Mouse (Mus musculus) bone marrow macrophage, adult 2 months (primary cell): ENCODE data around the gene Lrrc4.

Experiments
- CTCF ChIP-seq: IDR thresholded peaks from 2 replicates; pipeline ENCODE4 v1.5.1; 2012; ENCODE audit warnings: low read depth, mild to moderate bottlenecking, low read length, moderate library complexity
- POLR2A ChIP-seq: IDR thresholded peaks from 2 replicates; pipeline ENCODE4 v1.6.1; 2012; ENCODE audit warnings: mild to moderate bottlenecking, low read depth, low read length, borderline replicate concordance

- TF ChIP-seq CTCF: no peak
- no peak for TF ChIP-seq POLR2A
Measured at GRCm38 (mm10) chr6:28737601-28738000, 93.9 kb downstream of the Lrrc4 start.
